Mouse (Mus musculus) midbrain, embryonic 14.5 days (tissue): ENCODE data around the gene 1700008O03Rik. TPM values are rescaled to one million over a fixed set of nuclear protein-coding genes. Genes with fewer than 3 reads are reported as not detected.
A peak's percentile ranks its signal among the peaks of the same experiment; 100 is the strongest.

Source experiments
- ATAC-seq: fragments of 200-750 bp; cut with Nextera tagmentation; 2 replicates; pipeline ENCODE4 v1.8.0; 2017; ENCODE audit warnings: moderate number of reproducible peaks, moderate library complexity; ENCODE audit not compliant: low FRiP score, low TSS enrichment
- DNase-seq: peaks from one replicate; pipeline ENCODE4 v3.0.0-alpha.2; 2015
- H3K27ac ChIP-seq: fragments of 300-500 bp; sonication (generic); replicated peaks from 2 replicates; pipeline ENCODE4 v1.5.1; 2014; ENCODE audit warnings: mild to moderate bottlenecking, low read depth, low read length, moderate library complexity
- H3K27me3 ChIP-seq: fragments of 300-500 bp; sonication (generic); 2 replicates; pipeline ENCODE4 v1.6.1; 2014; ENCODE audit warnings: low read length, control low read depth, mixed read lengths; ENCODE audit not compliant: control insufficient read depth, insufficient read depth
- H3K36me3 ChIP-seq: fragments of 300-500 bp; sonication (generic); 2 replicates; pipeline ENCODE4 v1.6.1; 2014; ENCODE audit warnings: low read length, control low read depth; ENCODE audit not compliant: control insufficient read depth, insufficient read depth
- H3K4me1 ChIP-seq: fragments of 300-500 bp; sonication (generic); 2 replicates; pipeline ENCODE4 v1.6.1; 2014; ENCODE audit warnings: mild to moderate bottlenecking, antibody characterized with exemption, low read length, control low read depth; ENCODE audit not compliant: control insufficient read depth, insufficient read depth
- H3K4me2 ChIP-seq: fragments of 300-500 bp; sonication (generic); 2 replicates; pipeline ENCODE4 v1.6.1; 2014; ENCODE audit warnings: mild to moderate bottlenecking, low read length, moderate library complexity
- H3K4me3 ChIP-seq: fragments of 300-500 bp; sonication (generic); replicated peaks from 2 replicates; pipeline ENCODE4 v1.5.1; 2014; ENCODE audit warnings: low read depth, low read length
- H3K9ac ChIP-seq: fragments of 300-500 bp; sonication (generic); replicated peaks from 2 replicates; pipeline ENCODE4 v1.6.1; 2014; ENCODE audit warnings: mild to moderate bottlenecking, low read length, moderate library complexity
- H3K9me3 ChIP-seq: fragments of 300-500 bp; sonication (generic); 2 replicates; pipeline ENCODE4 v1.6.1; 2016; ENCODE audit warnings: low read length, control low read depth, mixed read lengths; ENCODE audit not compliant: control insufficient read depth
- WGBS: fragments of 180-500 bp; shearing (Covaris S2); extraction: QIAGEN DNeasy Blood & Tissue Kit; methylation state at CpG from one replicate; pipeline ENCODE4 v1.1.7; 2014; 5-methylcytosine and 5-hydroxymethylcytosine counted together
- polyA plus RNA-seq: library from polyadenylated mRNA; unstranded; fragments of >200 nt; fragmentation: Nextera tagmentation; extraction: Ambion mirVana; gene quantifications from 2 replicates; pipeline ENCODE4 v1.2.1, GENCODE M21; 2014

Gene 1700008O03Rik
- 1.7 and 1.9 TPM in 2 replicates for polyA plus RNA-seq

DNA sequence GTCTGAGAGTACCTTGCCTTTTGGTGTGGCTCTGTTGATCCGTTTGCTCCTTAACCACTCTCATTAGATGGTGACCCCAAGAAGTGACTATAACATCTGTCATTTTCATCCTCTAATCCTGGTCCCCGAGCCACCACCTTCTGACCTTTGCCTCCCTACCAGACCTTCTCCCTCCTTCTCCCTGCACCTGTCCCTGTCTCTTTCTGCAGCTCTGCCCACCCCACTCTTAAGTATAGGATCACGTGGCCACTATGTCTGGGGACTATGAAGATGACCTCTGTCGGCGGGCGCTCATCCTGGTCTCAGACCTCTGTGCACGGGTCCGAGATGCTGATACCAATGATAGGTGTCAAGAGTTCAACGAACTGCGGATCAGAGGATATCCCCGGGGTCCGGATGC lies at the start of gene 1700008O03Rik:
Gene 1700008O03Rik (minus strand): TSS at position 101 of the 400 bp plus-strand sequence.
- ATAC-seq (no peak), DNase-seq (no peak)
- Histone ChIP-seq H3K9ac (peak within 1 kb of the TSS; percentile 70), H3K27me3 (no peaks in the 10 kb centered on the region; the same call in 1 of the 2 replicates), H3K4me1 (0 out of 2 replicates have a peak, but pooled peaks cover 8% of the 10 kb centered on the region), H3K4me2 (peak within 1 kb of the TSS; percentile 96), H3K27ac (0 out of 2 replicates have a peak within 1 kb of the TSS, but pooled peaks have one; percentile 20), H3K9me3 (no peaks in the 10 kb centered on the region), H3K36me3 (no peaks in the 10 kb centered on the region), H3K4me3 (peak within 1 kb of the TSS; percentile 53)
- 84% methylated on average over 12 of the region's 12 CpGs for WGBS

DNA sequence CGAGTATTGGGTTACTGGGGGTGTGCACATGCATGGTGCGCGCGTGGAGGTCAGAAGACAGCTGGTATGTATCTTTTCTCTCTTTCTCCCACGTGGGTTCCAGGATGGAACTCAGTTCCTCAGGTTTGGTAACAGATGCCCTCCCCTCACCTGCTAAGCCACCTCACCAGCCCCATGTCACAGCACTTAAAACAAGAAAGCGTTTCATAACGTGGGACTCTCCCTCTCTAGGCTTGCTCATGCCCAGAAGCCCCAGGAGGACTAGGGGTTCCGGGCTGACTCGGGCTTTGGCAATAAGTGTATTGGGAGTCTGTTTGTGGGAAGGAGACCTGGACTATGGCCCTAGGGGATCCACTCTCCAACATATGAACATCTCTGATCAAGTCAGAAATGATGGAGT lies 48.5 kb upstream of the 1700008O03Rik start:
- WGBS: 80% methylated on average over 9 of the region's 9 CpGs
- no peak overlapping the region for H3K4me2 ChIP-seq
- DNase-seq: no peak
- H3K4me3 ChIP-seq: no peak overlapping the region
- H3K9ac ChIP-seq: no peak overlapping the region
- H3K36me3 ChIP-seq: 0 out of 2 replicates have a peak, but pooled peaks cover 9% of the 10 kb centered on the region
- no peaks in the 10 kb centered on the region for H3K9me3 ChIP-seq
- H3K4me1 ChIP-seq: peaks cover 31% of the 10 kb centered on the region
- H3K27ac ChIP-seq: no peak overlapping the region
- no peak for ATAC-seq
- H3K27me3 ChIP-seq: no peaks in the 10 kb centered on the region

DNA sequence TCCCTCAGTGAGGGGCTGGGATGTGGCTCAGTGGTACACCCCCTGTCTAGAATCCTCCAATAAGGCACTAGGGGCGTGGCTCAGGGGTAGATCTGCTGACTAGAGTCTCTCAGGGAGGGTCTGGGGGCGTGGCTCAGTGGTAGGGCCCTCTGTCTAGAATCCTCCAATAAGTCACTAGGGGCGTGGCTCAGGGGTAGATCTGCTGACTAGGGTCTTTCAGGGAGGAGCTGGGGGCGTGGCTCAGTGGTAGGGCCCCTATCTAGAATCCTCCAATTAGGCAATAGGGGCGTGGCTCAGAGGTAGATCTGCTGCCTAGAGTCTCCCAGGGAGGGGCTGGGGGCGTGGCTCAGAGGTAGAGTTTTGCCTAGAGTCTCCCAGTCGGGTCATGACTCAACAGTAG lies 47.8 kb upstream of the 1700008O03Rik start:
- 0 out of 2 replicates have a peak overlapping the region, but pooled peaks have one; percentile 26 for H3K27ac ChIP-seq
- H3K9me3 ChIP-seq: no peaks in the 10 kb centered on the region
- DNase-seq (peak; percentile 73), ATAC-seq (peak; percentile 4; the same call in 1 of the 2 replicates)
- H3K9ac ChIP-seq: no peak overlapping the region
- WGBS: 9% methylated on average over 7 of the region's 7 CpGs
- peaks cover 31% of the 10 kb centered on the region for H3K4me1 ChIP-seq
- no peaks in the 10 kb centered on the region for H3K27me3 ChIP-seq
- H3K36me3 ChIP-seq: 0 out of 2 replicates have a peak, but pooled peaks cover 9% of the 10 kb centered on the region
- H3K4me3 ChIP-seq: no peak overlapping the region
- H3K4me2 ChIP-seq: no peak overlapping the region

DNA sequence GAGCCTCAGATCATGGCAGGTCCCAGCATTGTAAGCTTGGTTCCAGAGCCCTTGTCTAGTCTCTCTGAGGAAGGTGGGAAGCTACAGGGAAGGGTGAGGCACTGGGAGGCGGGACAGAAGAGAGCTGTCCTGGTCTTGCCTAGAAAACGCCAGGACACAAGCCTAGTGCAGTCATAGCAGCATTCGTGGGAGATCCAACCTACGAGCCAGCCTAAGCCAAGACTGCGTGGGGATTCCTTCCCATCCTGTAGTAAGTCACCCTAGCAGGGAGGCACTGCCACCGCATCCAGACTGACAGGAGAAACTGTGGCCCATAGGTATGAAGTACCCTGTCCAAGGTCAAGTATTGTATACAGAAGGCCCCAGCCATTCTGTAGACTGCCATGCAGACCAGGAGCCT lies 46.9 kb upstream of the 1700008O03Rik start:
- peaks cover 34% of the 10 kb centered on the region for H3K4me1 ChIP-seq
- H3K9ac ChIP-seq: no peak overlapping the region
- H3K9me3 ChIP-seq: no peaks in the 10 kb centered on the region
- ATAC-seq (no peak), DNase-seq (no peak)
- H3K4me3 ChIP-seq: no peak overlapping the region
- H3K4me2 ChIP-seq: no peak overlapping the region
- H3K27ac ChIP-seq: no peak overlapping the region
- H3K36me3 ChIP-seq: 0 out of 2 replicates have a peak, but pooled peaks cover 6% of the 10 kb centered on the region
- no peaks in the 10 kb centered on the region for H3K27me3 ChIP-seq
- WGBS: 79% methylated on average over 6 of the region's 6 CpGs

DNA sequence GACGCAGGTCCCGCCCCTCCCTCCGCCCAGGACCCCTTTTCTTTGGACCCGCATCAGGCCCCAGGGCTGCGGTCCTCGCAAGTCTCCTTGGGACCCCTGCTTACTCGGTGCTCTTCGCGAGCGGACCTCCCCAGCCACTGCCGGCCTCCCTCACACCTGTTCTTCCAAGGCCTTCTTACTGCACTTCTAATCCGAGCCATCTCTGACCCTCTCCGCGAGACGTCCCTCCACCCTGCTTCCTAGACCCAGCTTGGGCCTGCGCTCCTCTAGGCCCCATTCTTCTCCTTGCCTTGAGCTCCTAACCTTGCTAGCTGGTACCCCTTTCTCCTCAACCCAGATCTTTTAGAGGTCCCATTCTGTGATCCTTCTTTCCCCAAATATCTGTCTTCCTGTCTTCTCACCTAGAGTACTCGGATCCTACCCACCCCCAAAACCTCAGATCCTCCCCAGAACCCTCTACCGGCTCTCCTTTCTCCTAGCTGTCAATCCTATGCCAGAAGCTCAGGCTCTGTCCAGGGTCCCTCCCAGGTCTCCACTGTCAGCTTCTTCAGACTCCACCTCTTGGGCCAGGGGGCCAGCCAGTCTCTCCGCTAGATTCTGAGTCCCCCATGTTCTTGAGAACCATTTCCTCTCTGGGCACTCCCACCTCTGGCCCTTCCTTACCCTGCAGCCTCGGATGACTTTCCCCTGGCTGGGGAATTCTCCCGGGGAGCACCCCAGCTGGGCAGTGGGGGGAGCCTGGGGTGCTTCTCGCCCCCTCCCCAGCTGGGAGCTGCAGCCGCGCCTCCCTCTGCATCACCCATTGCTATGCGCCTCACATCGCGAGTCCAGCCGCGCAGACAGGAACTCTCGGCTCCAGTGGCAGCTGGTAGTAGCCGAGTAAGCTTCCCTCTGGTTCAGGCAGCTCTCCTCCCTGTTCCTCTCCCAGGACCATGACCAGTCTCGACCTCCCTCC lies 44.2 kb upstream of the 1700008O03Rik start:
- Histone ChIP-seq H3K36me3 (0 out of 2 replicates have a peak, but pooled peaks cover 6% of the 10 kb centered on the region), H3K9me3 (no peaks in the 10 kb centered on the region), H3K4me2 (peak overlapping the region; percentile 76), H3K4me1 (peaks cover 37% of the 10 kb centered on the region), H3K9ac (peak overlapping the region; percentile 99), H3K4me3 (peak overlapping the region; percentile 76), H3K27me3 (no peaks in the 10 kb centered on the region), H3K27ac (peak overlapping the region; percentile 100)
- under 1% methylated on average over 32 of the region's 32 CpGs for WGBS
- DNase-seq: peak; percentile 76
- ATAC-seq: 0 out of 2 replicates have a peak, but pooled peaks have one; percentile 22

DNA sequence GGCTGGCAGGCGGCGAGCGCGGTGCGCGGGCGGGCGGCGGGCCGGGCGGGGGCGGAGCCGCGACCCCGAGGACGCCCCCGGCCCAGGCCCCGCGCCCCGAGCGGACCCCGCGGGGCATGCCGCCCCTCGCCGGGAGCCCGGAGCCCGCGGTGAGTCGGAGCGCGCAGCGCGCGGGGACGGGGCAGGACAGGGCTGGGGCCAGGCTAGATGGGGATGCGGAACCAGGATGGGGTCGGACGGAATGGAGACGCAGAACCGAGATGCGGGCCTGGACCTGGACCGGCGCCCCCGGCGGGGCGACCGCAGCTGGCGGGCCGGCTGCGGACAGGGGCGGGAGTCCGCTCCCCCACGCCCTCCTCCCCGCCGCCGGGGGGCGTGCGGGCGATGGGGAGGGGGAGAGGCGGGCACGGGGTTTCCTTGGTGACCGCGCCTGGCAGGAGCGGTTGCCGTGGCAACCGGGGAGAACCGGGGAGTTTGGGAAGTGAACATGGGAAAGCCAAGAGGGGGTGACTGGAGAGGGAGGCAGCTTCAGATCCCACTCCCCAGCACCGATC lies 43.4 kb upstream of the 1700008O03Rik start, which contains the start of gene Lrrc4b:
Gene Lrrc4b (plus strand): TSS at position 51 of the 554 bp plus-strand sequence.
- Histone ChIP-seq H3K9ac (peak within 1 kb of the TSS; percentile 99), H3K4me2 (peak within 1 kb of the TSS; percentile 76), H3K9me3 (no peaks in the 10 kb centered on the region), H3K36me3 (0 out of 2 replicates have a peak, but pooled peaks cover 4% of the 10 kb centered on the region), H3K4me3 (peak within 1 kb of the TSS; percentile 76), H3K27me3 (no peaks in the 10 kb centered on the region), H3K4me1 (peaks cover 37% of the 10 kb centered on the region), H3K27ac (peak within 1 kb of the TSS; percentile 100)
- DNase-seq (peak; percentile 96), ATAC-seq (peak; percentile 74)
- under 1% methylated on average over 51 of the region's 69 CpGs for WGBS

DNA sequence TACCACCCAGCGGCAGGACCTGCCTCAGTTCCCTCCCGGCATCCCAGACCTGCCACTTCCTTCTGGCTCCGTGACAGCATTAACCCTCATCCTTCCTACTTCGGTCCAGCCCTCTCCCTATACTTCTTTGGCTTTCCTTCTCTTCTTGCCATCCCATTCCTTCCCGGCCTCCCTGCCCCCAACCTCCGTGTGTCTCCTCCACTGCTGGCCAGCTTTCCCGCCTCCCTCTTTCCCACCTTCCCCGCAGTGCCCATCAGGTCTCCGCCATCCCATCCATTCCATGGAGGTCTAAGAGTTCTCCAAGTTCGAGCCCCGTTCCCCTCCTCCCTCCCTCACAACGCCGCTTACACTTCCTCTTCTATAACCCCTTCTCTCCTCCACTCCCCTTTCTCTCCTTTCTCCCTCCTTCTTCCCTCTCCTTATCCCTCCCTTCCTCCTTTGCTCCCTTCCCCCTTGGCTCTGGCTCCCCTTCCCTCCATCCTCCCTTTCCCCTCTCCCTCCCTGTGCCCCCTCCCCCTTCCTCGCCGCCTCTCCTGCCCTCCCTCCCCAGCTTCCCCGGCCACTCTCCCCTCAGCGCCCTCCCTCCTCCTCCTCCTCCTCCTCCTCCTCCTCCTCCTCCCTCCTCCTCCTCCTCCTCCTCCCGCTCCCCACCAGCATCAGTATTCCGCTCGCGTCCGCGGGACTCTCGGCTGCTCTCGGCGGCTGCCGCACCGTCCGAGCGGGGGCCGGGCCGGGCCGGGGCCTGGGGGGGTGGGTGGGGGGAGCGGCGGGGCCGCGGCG lies 42.7 kb upstream of the 1700008O03Rik start:
- H3K27ac ChIP-seq: peak overlapping the region; percentile 100
- ATAC-seq (peak; percentile 68), DNase-seq (peak; percentile 93)
- H3K27me3 ChIP-seq: no peaks in the 10 kb centered on the region
- no peaks in the 10 kb centered on the region for H3K36me3 ChIP-seq
- peak overlapping the region; percentile 99 for H3K9ac ChIP-seq
- H3K4me2 ChIP-seq: peak overlapping the region; percentile 76
- WGBS: under 1% methylated on average over 25 of the region's 38 CpGs
- no peaks in the 10 kb centered on the region for H3K9me3 ChIP-seq
- peaks cover 33% of the 10 kb centered on the region for H3K4me1 ChIP-seq
- H3K4me3 ChIP-seq: peak overlapping the region; percentile 76

DNA sequence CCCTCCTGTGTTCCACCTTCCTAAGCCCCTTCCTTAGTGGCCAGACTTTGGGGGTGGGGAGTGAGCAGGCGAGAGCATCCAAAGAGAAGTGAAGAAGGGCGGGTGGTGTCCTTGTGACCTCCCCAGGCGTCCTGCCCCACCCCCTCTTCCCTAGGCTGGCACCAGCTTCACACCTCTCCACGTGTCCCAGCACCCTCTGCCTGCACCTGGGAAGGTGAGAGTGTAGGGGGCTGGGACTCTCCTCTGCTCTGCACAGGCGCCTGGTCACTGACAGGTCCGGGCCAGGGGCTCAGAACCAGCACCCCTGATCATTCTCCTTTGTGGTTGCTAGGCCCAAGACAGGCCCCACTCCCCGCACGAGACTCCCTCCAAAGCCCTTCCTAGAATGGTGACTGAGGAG lies 42.0 kb upstream of the 1700008O03Rik start:
- ATAC-seq (no peak), DNase-seq (no peak)
- 9% methylated on average over 8 of the region's 8 CpGs for WGBS
- H3K36me3 ChIP-seq: no peaks in the 10 kb centered on the region
- H3K4me2 ChIP-seq: peak overlapping the region; percentile 76
- H3K4me3 ChIP-seq: peak overlapping the region; percentile 76
- H3K9me3 ChIP-seq: no peaks in the 10 kb centered on the region
- peak overlapping the region; percentile 34; the same call in 1 of the 2 replicates for H3K9ac ChIP-seq
- peaks cover 31% of the 10 kb centered on the region for H3K4me1 ChIP-seq
- no peaks in the 10 kb centered on the region for H3K27me3 ChIP-seq
- peak overlapping the region; percentile 100 for H3K27ac ChIP-seq
